In the genomic region with DNA sequence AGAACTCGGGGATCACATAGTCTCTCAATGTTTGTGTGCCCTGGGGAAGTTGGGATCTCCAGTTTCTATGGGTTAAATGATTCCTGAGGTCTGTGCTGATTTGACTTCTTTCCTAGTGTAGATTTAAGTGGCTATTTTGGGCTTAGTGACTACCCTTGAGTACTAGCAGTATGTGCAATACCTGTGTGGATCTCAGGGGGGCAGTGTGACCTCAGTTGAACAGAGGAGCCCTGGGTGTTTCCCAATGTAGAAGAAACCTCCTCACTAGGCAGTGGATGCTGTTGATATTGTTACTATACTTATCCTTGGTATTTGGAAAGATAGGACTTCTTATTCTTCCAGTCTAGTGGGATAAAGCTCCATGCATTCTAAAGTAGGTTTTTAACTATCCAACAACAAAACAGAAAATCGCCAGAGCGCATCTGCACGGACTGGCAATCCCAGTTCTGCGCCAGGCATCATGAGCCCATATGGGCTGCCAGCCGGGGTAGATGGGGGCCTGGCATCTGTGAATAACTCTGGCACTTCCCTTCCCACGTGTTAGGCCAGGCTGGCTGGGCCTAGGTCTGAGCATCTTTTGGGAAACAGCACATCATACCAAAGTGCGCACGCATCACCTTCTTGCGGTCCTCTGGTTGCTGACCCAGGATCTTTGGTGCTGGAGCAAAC, we compare ENCODE assay signal across 9 mouse cellular contexts.
A peak's percentile ranks its signal among the peaks of the same experiment; 100 is the strongest.
DNase-seq lines count a peak whose midpoint lies in the region; ATAC-seq lines count a peak whose summit lies in the region.
"Had no signal": no experiment of that assay in that cellular context is flagged by ENCODE, and none has a peak within 500 bp of the region (broad histone marks: within the 10 kb centered on the region; RNA-seq: fewer than 3 reads in every experiment).

No protein-coding gene starts in this region.

- 84% methylated on average over 10 of the region's 10 CpGs for WGBS in forebrain, embryonic 13.5 days
- 93% methylated on average over 10 of the region's 10 CpGs for WGBS in forebrain, embryonic 10.5 days

- ATAC-seq in forebrain, embryonic 13.5 days, result peak; percentile 52; the same call in 1 of the 2 replicates

- H3K9ac ChIP-seq in forebrain, embryonic 13.5 days, result no peak overlapping the region
- H3K9ac ChIP-seq: lung, embryonic 15.5 days had no signal

- 0 out of 2 replicates have a peak, but pooled peaks cover 8% of the 10 kb centered on the region for H3K36me3 ChIP-seq in forebrain, embryonic 13.5 days (ENCODE audit: poor library complexity, severe bottlenecking)
- H3K36me3 ChIP-seq in forebrain, embryonic 10.5 days (replicated peaks), result peaks cover 10% of the 10 kb centered on the region; the same call in 1 of the 2 replicates
- H3K36me3 ChIP-seq: lung, embryonic 15.5 days had no signal

- H3K4me3 ChIP-seq in forebrain, embryonic 13.5 days, result no peak overlapping the region
- no peak overlapping the region for H3K4me3 ChIP-seq in forebrain, embryonic 10.5 days
- H3K4me3 ChIP-seq: lung, embryonic 15.5 days had no signal

- peaks cover 47% of the 10 kb centered on the region for H3K4me1 ChIP-seq in forebrain, embryonic 13.5 days
- no peaks in the 10 kb centered on the region for H3K4me1 ChIP-seq in forebrain, embryonic 10.5 days
- H3K4me1 ChIP-seq: lung, embryonic 15.5 days had no signal

- no peaks in the 10 kb centered on the region for H3K9me3 ChIP-seq in forebrain, embryonic 13.5 days (replicated peaks)
- H3K9me3 ChIP-seq in forebrain, embryonic 10.5 days, result no peaks in the 10 kb centered on the region
- H3K9me3 ChIP-seq: lung, embryonic 15.5 days had no signal

- DNase-seq in forebrain, embryonic 10.5 days (ENCODE audit: extremely low spot score, low spot score), result no peak
- DNase-seq in ovary, postnatal 14 days (ENCODE audit: low spot score), result peak; percentile 32
- no peak for DNase-seq in ovary, adult 18-20 months (ENCODE audit: low spot score)
- peak; percentile 12 for DNase-seq in c-Kit-positive CD71-positive TER-119-positive erythroid progenitor cells, embryonic 14.5 days (ENCODE audit: low spot score)
- peak; percentile 39 for DNase-seq in induced T-regulatory cell, adult 2 months (ENCODE audit: low read depth)
- DNase-seq in lung, postnatal 14 days, result peak; percentile 54
- DNase-seq in urinary bladder, adult 18-20 months (ENCODE audit: low spot score in 2 of 2), result no peak

- H3K4me2 ChIP-seq in forebrain, embryonic 13.5 days, result no peak overlapping the region
- H3K4me2 ChIP-seq: lung, embryonic 15.5 days had no signal

- H3K27me3 ChIP-seq in forebrain, embryonic 13.5 days, result no peaks in the 10 kb centered on the region
- H3K27me3 ChIP-seq in forebrain, embryonic 10.5 days (ENCODE audit: poor library complexity, severe bottlenecking), result no peaks in the 10 kb centered on the region
- H3K27me3 ChIP-seq: lung, embryonic 15.5 days had no signal

- H3K27ac ChIP-seq in forebrain, embryonic 13.5 days, result peak overlapping the region; percentile 74
- H3K27ac ChIP-seq in forebrain, embryonic 10.5 days, result no peak overlapping the region
- H3K27ac ChIP-seq: lung, embryonic 15.5 days had no signal

Comparison
In these comparisons a context has a peak if more than half of its experiments do, and no peak if none do; other contexts are left out.
1. DNase-seq: peak in ovary, postnatal 14 days (single experiment), c-Kit-positive CD71-positive TER-119-positive erythroid progenitor cells, embryonic 14.5 days (single experiment), induced T-regulatory cell, adult 2 months (single experiment) and lung, postnatal 14 days (single experiment); none in forebrain, embryonic 10.5 days (single experiment), ovary, adult 18-20 months (single experiment) and urinary bladder, adult 18-20 months (0 of 2).